Mouse (Mus musculus): Measurements from ENCODE around the gene Abcc1.

The Abcc1 gene

DNA sequence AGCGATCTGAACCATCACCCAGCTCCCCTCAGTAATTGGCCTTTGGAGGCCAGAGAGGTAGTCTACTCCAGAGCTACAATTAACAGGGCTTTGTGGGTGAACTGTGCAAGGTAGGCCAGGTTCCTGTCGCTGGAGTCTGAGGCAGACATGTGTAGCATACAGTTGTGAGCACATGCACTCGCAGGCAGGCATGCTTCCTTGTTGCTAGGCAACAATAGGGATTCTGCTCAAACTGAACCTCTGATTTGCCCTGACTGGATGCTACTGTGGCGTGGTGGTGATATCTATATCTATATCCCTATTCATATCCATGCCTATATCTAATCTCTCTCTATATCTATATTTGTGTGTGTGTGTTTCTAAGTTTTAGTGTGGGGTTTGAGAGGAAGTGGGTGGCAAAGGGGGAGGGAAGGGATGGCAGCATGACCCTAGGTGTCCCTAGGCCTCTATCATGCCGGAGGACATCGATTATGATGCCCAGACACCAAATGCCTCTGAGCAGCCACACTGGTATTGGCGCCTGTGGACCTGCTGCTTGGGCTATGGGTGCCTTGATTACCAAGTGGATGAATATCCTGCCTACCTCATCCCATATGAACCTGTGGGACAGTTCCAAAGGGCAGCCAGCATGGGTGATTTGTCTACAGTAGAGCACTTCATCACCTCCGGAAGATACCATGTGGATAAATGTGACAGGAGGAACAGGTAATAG, 140.4 kb downstream of the Abcc1 start:
- DNase-seq (ENCODE audit: low spot score): no peak

- peak; percentile 70 for DNase-seq (ENCODE audit: low spot score)
Measured at GRCm38 (mm10) chr16:14506461-14506860, 145.1 kb downstream of the Abcc1 start.
